Mouse (Mus musculus): ENCODE data around the gene Eid2b. TPM values are rescaled to one million over a fixed set of nuclear protein-coding genes. Genes with fewer than 3 reads are reported as not detected.

Gene Eid2b
- polyA plus RNA-seq, 1 experiment from 2014 or later, result 13.6 TPM

GRCm38 (mm10) chr7:28326457-28326856 lies 48.9 kb downstream of the Eid2b start:
- ATAC-seq (ENCODE audit: insufficient number of reproducible peaks, low FRiP score, low TSS enrichment, low read depth), result no peak
- no peak overlapping the region for H3K4me2 ChIP-seq (replicated peaks)
- H3K27ac ChIP-seq (replicated peaks), result no peak overlapping the region
- H3K4me1 ChIP-seq, result no peaks in the 10 kb centered on the region
- no peaks in the 10 kb centered on the region for H3K9me3 ChIP-seq (replicated peaks)
- H3K9ac ChIP-seq, result no peak overlapping the region
- H3K27me3 ChIP-seq, result no peaks in the 10 kb centered on the region
- peaks cover 99% of the 10 kb centered on the region for H3K36me3 ChIP-seq
- H3K4me3 ChIP-seq (replicated peaks), result no peak overlapping the region
- WGBS, result 79% methylated on average over 4 of the region's 4 CpGs

GRCm38 (mm10) chr7:28328260-28328659 lies 50.7 kb downstream of the Eid2b start:
- no peak for ATAC-seq (ENCODE audit: insufficient number of reproducible peaks, low FRiP score, low TSS enrichment, low read depth)
- Histone ChIP-seq H3K9ac (no peak overlapping the region), H3K27me3 (no peaks in the 10 kb centered on the region), H3K9me3 (replicated peaks) (no peaks in the 10 kb centered on the region), H3K4me3 (replicated peaks) (no peak overlapping the region), H3K4me1 (no peaks in the 10 kb centered on the region), H3K27ac (replicated peaks) (no peak overlapping the region), H3K4me2 (replicated peaks) (no peak overlapping the region), H3K36me3 (peaks cover 87% of the 10 kb centered on the region)
- WGBS, result 98% methylated on average over 2 of the region's 2 CpGs

Other genes starting within 250 kb of the Eid2b start
- gene Psmc4, start 227.6 kb upstream of the Eid2b start, polyA plus RNA-seq (2015; fragmentation: Nextera tagmentation; extraction: Ambion mirVana), result 288 and 301 TPM in 2 replicates
- gene Fcgbp, start 206.5 kb upstream of the Eid2b start, polyA plus RNA-seq (2015; fragmentation: Nextera tagmentation; extraction: Ambion mirVana), result 0.49 and 0.69 TPM in 2 replicates
- 0.03 and 0.05 TPM in 2 replicates for gene 9530053A07Rik, start 148.3 kb upstream of the Eid2b start, polyA plus RNA-seq (2015; fragmentation: Nextera tagmentation; extraction: Ambion mirVana)
- 114 and 116 TPM in 2 replicates for gene Fbl, start 108.0 kb upstream of the Eid2b start, polyA plus RNA-seq (2015; fragmentation: Nextera tagmentation; extraction: Ambion mirVana)
- gene Dyrk1b, start 98.3 kb upstream of the Eid2b start, polyA plus RNA-seq (2015; fragmentation: Nextera tagmentation; extraction: Ambion mirVana), result 14.9 and 15.2 TPM in 2 replicates
- gene Eid2, start 9.9 kb upstream of the Eid2b start, polyA plus RNA-seq (2015; fragmentation: Nextera tagmentation; extraction: Ambion mirVana), result 3.8 and 5.5 TPM in 2 replicates
- gene Selenov, start 13.4 kb downstream of the Eid2b start, polyA plus RNA-seq (2015; fragmentation: Nextera tagmentation; extraction: Ambion mirVana), result 0.13 and 0.30 TPM in 2 replicates
- gene Dll3, start 24.5 kb downstream of the Eid2b start, polyA plus RNA-seq (2015; fragmentation: Nextera tagmentation; extraction: Ambion mirVana), result 2.0 and 2.4 TPM in 2 replicates
- 125 and 128 TPM in 2 replicates for gene Timm50, start 34.3 kb downstream of the Eid2b start, polyA plus RNA-seq (2015; fragmentation: Nextera tagmentation; extraction: Ambion mirVana)
- 93.3 and 98.8 TPM in 2 replicates for gene Supt5, start 61.0 kb downstream of the Eid2b start, polyA plus RNA-seq (2015; fragmentation: Nextera tagmentation; extraction: Ambion mirVana)
- gene Rps16, start 72.9 kb downstream of the Eid2b start, polyA plus RNA-seq (2015; fragmentation: Nextera tagmentation; extraction: Ambion mirVana), result 1,000 and 1,004 TPM in 2 replicates
- 66.8 and 76.1 TPM in 2 replicates for gene Plekhg2, start 94.9 kb downstream of the Eid2b start, polyA plus RNA-seq (2015; fragmentation: Nextera tagmentation; extraction: Ambion mirVana)
- 20.2 and 23.5 TPM in 2 replicates for gene Zfp36, start 102.5 kb downstream of the Eid2b start, polyA plus RNA-seq (2015; fragmentation: Nextera tagmentation; extraction: Ambion mirVana)
- 47.7 and 52.1 TPM in 2 replicates for gene Med29, start 115.0 kb downstream of the Eid2b start, polyA plus RNA-seq (2015; fragmentation: Nextera tagmentation; extraction: Ambion mirVana)
- gene Paf1, start 115.2 kb downstream of the Eid2b start, polyA plus RNA-seq (2015; fragmentation: Nextera tagmentation; extraction: Ambion mirVana), result 78.9 and 84.9 TPM in 2 replicates
- 16.8 and 18.1 TPM in 2 replicates for gene Gmfg, start 159.7 kb downstream of the Eid2b start, polyA plus RNA-seq (2015; fragmentation: Nextera tagmentation; extraction: Ambion mirVana)
- gene Lrfn1, start 174.2 kb downstream of the Eid2b start, polyA plus RNA-seq (2015; fragmentation: Nextera tagmentation; extraction: Ambion mirVana), result 4.8 and 5.3 TPM in 2 replicates
- not detected in 2 replicates for gene Ifnl2, start 232.7 kb downstream of the Eid2b start, polyA plus RNA-seq (2015; fragmentation: Nextera tagmentation; extraction: Ambion mirVana)
- gene Ifnl3, start 245.1 kb downstream of the Eid2b start, polyA plus RNA-seq (2015; fragmentation: Nextera tagmentation; extraction: Ambion mirVana), result not detected in 2 replicates

Data from embryonic facial prominence, embryonic 15.5 days (tissue).